Mouse (Mus musculus): Measurements from ENCODE around the gene Ldb1. TPM values are rescaled to one million over a fixed set of nuclear protein-coding genes. Genes with fewer than 3 reads are reported as not detected.

The Ldb1 gene
- total RNA-seq (2021): 10 to 100 TPM; 26.2 to 28.5 TPM
- long read RNA-seq, experiment 1, partial matches to known transcripts: 4 of 7 reads
- long read RNA-seq, experiment 1, other reads (novel, unspliced or antisense): 0 of 7 reads
- long read RNA-seq, experiment 2, transcript Ldb1-207 (11 exons, 3,133 nt): major isoform, 7 of 14 reads
- long read RNA-seq, experiment 2, partial matches to known transcripts: 4 of 14 reads
- long read RNA-seq, experiment 2, other reads (novel, unspliced or antisense): 2 of 14 reads

DNA sequence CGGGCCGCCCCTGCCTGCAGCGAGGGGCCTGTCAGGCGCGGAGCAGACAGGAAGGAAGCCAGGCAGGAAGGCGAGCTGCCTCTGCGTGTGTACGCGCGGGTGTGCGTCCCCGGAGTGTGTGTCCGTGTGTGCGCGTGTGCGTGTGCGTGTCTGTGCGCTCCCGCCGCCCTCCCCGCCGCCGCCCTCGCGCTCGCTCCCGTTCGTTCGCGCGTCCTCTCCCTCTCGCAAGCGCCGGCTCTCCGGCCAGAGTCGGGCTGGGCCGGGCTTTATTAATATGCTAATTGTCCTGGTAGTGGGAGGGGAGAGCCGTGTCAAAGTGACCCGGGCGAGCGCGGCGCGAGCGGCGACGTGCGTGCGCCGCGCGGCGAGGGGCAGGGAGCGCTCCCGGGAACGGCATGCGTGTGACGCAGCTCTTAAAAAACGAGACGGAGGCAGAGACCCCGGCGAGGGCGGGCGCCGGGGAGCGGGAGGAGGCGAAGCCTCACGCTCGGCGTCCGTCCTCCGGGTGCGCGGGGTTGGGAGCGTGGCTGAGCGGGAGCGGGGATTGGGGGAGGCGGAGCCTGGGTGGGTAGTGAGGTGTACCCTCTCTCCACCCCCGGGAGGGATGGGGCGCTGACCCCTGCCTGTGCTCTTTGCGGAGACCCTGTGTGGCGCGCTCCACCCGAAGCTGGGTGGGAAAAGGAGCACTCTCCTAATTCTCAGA lies at the start of gene Ldb1:
Ldb1 (minus strand) TSS at position 222 of the 703 bp plus-strand sequence.
- peak; percentile 87 for DNase-seq
- intact Hi-C loops (cut with DNase I; ENCODE audit: low total_unique reads): no loop called here

GRCm38 (mm10) chr19:46094144-46094543 lies 49.1 kb upstream of the Ldb1 start:
- intact Hi-C loops (cut with DNase I; ENCODE audit: low total_unique reads): no loop called here
- DNase-seq: no peak

DNA sequence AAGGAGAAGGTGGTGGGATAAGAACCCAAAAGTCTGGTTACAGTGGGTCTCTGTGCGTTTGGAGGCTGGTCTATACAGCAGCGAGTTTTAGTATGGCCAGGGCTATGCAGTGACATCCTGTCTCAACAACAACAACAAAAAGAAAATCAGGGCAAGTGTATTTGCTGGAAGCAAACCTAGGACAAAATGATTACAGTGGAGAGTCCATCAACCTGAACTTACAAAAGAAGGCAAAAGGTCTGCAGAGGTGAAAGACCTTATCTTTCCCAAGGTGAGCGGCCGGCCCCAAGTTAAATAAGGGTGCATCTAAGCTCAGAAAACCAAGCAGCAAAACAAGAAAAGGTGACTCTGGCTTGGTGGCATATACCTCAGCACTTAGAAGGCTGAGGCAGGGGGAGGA lies 46.6 kb upstream of the Ldb1 start:
- DNase-seq: no peak
- intact Hi-C loops (cut with DNase I; ENCODE audit: low total_unique reads): no loop called here

DNA sequence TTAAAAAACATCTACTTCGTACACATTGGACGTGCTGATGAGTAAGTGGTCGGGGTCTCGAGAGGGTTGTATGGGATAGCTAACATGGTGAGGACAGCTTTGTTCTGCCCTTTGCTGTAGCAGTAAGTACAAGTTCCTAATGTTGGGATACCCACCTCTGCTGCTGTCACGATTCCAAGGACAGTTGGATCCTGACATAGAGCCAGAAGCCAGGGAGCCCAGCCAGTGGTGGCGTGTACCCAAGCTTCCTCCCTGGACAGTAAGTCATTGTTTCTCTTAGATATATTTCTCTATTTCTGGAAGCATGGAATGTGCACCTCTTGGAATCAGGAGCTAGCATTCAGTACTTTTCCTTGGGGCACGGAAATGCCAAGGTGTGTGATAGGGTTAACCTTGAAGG lies 42.9 kb upstream of the Ldb1 start:
- intact Hi-C loops (cut with DNase I; ENCODE audit: low total_unique reads): no loop called here
- no peak for DNase-seq

- peak; percentile 40 for DNase-seq
- intact Hi-C loops (cut with DNase I; ENCODE audit: low total_unique reads): no loop called here
Observed at GRCm38 (mm10) chr19:46086337-46086736, 41.3 kb upstream of the Ldb1 start.

- intact Hi-C loops (cut with DNase I; ENCODE audit: low total_unique reads): no loop called here
- DNase-seq: no peak
Observed at GRCm38 (mm10) chr19:46085185-46085584, 40.2 kb upstream of the Ldb1 start.

DNA sequence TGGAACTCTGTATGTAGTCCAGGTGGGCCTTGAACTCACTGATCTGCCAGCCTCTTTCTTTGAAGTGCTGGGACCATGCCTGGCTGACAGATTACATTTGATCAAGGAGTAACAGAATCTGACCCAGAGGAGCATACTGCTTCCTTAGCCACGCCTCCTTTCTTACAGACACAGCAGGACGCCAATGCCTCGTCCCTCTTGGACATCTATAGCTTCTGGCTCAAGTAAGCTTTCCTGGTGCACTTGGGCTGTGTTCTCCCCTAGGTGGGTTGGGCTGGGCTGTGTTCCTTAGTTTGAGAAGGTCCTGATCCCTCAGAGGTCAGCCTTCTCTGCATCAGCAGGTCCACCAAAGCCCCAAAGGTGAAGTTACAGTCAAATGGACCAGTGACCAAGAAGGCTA lies 33.5 kb upstream of the Ldb1 start:
- intact Hi-C loops (cut with DNase I; ENCODE audit: low total_unique reads): no loop called here
- no peak for DNase-seq

- peak; percentile 98 for DNase-seq
- intact Hi-C loops (cut with DNase I; ENCODE audit: low total_unique reads): no loop called here
Observed at GRCm38 (mm10) chr19:46075616-46076607, 30.9 kb upstream of the Ldb1 start, which contains the start of gene Nolc1. Gene Nolc1 (plus strand): TSS chr19:46075863.

DNA sequence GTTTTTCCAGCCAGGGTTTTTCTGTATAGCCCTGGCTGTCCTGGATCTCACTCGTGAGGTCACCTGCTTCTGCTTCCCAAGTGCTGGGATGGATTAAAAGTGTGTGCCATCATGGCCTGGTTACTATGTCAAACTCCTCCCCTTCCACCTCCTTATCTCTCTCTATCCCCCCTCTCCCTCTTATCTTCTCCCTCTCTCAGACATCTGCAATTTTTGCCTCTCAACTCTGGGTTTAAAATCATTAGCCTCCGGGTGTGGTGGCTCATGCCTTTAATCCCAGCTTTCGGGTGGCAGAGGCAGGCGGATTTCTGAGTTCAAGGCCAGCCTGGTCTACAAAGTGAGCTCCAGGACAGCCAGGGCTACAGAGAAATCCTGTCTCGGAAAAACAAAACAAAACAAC lies 29.3 kb upstream of the Ldb1 start:
- intact Hi-C loops (cut with DNase I; ENCODE audit: low total_unique reads): no loop called here
- no peak for DNase-seq

DNA sequence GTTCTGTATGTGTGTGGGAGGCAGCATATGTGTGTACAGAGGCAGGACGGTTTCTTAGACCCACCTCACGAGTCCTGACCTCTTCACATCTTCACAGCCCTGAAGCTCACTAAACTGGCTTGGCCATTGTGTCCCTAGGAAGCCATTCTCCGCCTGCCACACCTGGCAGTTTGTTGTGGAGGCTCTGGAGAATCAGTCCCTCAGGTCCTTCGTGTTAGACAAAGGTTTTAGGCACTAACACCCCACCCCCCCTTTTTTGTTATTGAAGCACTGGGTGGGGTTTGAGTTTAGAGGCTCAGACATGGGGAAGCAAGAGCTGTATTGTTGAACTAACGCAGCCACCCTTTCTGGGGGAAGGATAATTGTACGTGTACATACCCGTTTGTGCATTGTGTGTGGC lies 28.3 kb upstream of the Ldb1 start:
- intact Hi-C loops (cut with DNase I; ENCODE audit: low total_unique reads): no loop called here
- DNase-seq: no peak

- no peak for DNase-seq
- intact Hi-C loops (cut with DNase I; ENCODE audit: low total_unique reads): no loop called here
Observed at GRCm38 (mm10) chr19:46068054-46068453, 23.0 kb upstream of the Ldb1 start.

DNA sequence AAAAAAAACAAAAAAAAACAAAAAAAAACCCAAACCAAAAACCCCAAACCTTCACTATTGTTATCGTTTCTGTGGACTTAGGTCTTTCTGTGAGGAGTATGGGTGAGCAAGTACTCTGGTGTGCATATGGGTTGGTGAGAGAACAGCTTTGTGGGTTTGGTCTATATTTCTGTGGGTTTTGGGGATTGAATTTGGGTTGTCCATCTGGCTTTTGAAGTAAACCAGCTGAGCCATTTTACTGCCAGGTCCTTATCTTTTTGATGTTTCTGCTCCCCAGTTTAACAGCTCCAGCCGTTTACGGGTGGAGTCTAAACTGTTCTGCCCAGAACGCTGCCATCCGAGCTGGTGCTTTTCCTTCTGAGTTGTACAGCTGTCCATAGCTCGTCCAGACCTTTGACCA lies 15.8 kb upstream of the Ldb1 start:
- intact Hi-C loops (cut with DNase I; ENCODE audit: low total_unique reads): no loop called here
- no peak for DNase-seq

DNA sequence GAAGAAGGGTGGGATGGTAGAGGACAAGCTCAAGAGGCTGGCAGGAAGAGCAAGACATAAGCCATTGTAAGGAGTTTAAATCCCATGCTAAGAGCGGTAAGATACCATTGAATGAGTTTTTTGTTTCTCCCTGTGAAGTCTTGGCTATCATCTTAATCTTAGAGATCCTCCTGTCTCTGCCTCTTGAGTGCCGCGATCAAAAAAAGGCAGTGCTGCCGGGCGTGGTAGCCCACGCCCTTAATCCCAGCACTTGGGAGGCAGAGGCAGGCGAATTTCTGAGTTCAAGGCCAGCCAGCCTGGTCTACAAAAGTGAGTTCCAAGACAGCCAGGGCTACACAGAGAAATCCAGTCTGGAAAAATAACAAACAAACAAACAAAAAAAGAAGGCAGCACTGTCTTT lies 13.5 kb upstream of the Ldb1 start:
- no peak for DNase-seq
- intact Hi-C loops (cut with DNase I; ENCODE audit: low total_unique reads): no loop called here

- intact Hi-C loops (cut with DNase I; ENCODE audit: low total_unique reads): no loop called here
Observed at GRCm38 (mm10) chr19:46056947-46057607, 12.1 kb upstream of the Ldb1 start.

DNA sequence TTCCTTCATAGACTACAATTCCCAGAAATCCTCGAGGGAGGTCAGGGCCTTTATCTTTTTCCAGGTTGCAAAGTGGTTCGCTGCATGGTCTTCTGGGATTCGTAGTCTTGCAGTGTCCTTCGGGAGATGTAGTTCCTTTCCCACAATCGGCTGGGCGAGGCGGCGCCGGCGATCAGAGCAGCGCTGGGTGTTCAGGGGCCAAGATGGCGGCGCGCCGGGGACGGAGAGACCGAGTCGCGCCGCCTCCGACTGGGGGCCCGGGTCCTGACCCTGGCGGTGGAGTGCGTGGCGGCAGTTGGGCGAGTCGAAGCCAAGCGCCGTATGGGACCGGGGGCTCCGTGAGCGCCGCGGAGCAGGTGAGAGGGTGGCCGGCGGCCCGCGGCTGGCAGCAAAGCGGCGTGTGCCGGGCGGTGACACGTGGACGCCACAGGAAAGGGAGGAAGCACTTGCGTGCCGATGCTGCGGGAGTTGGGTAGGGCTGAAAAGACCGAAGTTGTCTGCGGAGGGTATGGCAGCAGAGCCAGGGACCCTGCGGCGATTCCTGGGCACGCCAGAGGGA lies 11.5 kb upstream of the Ldb1 start:
- peak; percentile 93 for DNase-seq
- intact Hi-C loops (cut with DNase I; ENCODE audit: low total_unique reads): no loop called here

More at GRCm38 (mm10) chr19:46056947-46057607, 12.1 kb upstream of the Ldb1 start:
- peak; percentile 87 for DNase-seq

DNA sequence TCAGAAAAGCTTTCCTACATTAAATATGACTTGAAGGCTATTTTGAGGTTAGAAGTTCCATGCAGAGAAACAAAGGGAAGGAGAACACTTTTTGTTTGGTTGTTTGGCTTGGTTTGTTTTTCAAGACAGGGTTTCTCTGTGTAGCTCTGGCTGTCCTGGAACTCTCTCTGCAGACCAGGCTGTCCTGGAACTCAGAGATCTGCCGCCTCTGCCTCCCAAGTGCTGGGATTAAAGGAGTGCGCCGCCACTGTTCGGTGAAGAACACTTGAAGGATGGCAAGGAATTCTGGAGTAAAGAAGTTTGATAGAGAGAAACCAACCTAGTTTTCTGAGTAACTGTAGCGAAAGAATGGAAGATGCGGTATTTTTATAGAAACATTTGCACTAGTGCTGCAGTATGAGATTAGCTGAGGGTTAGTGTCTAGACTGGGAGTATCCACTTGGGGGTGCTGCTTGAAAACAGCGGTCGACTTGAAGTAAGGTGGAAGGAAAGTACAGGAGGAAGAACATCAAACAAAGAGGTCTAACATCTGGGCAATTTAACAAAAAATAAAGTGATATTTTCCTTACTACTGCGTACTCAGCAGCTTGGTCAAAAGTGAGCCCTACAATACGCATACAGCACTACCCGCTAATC lies 10.9 kb upstream of the Ldb1 start:
- DNase-seq: no peak
- intact Hi-C loops (cut with DNase I; ENCODE audit: low total_unique reads): no loop called here

- intact Hi-C loops (cut with DNase I; ENCODE audit: low total_unique reads): no loop called here
- DNase-seq: no peak
Observed at GRCm38 (mm10) chr19:46050462-46050861, 5.4 kb upstream of the Ldb1 start.

DNA sequence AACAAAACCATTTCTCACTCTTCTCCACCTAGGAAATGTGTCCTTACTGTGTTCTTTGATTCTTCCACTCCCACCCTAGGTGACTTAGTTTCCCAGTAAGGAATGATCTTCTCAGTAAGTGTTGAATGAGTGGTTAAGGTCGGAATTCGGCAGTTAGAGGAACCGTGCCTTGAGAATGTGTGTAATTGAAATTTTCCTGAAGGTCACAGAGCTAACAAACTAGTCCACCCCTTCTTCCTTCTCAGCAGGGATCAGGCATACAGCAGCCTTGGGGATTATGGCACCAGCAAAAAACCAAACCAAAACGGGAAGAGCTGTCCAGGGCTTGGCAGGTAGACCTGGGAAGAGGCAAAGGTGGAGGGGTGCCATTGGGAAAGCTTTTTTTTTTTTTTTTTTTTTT lies 4.1 kb upstream of the Ldb1 start:
- intact Hi-C loops (cut with DNase I; ENCODE audit: low total_unique reads): no loop called here
- DNase-seq: no peak

DNA sequence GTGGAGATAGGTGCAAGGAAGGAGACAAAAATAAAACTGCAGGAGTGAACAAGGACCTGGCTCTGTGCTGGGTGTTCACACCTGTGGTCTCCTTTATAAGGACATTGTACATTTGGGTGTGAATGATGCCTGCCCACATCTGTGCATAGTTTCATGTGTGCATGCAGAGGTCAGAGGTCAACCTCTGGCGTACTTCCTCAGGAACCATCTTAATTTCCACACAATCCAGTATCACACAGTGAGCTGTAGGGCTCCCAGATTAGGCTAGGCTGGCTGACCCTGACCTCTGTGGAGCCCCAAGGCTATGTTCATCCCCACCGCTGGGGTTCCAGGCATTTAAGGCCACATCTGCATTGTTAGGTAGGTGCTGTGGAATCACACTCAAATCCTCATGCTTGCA lies 2.4 kb upstream of the Ldb1 start:
- no peak for DNase-seq
- intact Hi-C loops (cut with DNase I; ENCODE audit: low total_unique reads): no loop called here

Measured in gastrocnemius, postnatal 14 days (tissue).